Mouse (Mus musculus) heart, adult 2 months (tissue): ENCODE measurements around the gene Syngr1.

ENCODE experiments used
- CTCF ChIP-seq: fragments of 200-600 bp; IDR thresholded peaks from 2 replicates; pipeline ENCODE4 v1.8.1; 2022; ENCODE audit warnings: antibody characterized with exemption, mild to moderate bottlenecking, moderate library complexity
- EP300 ChIP-seq: fragments of 200-500 bp; IDR thresholded peaks from 2 replicates; pipeline ENCODE4 v1.6.1; 2011; ENCODE audit warnings: low read depth, low read length, control low read depth; ENCODE audit not compliant: insufficient read depth
- POLR2A ChIP-seq: fragments of 200-500 bp; IDR thresholded peaks from 2 replicates; pipeline ENCODE4 v1.6.1; 2011; ENCODE audit warnings: mild to moderate bottlenecking, low read depth, low read length, control low read depth; ENCODE audit not compliant: insufficient read depth

- TF ChIP-seq EP300 (0 out of 2 replicates have a peak, but pooled peaks have one; percentile 12), CTCF (no peak), POLR2A (no peak)
Measured at GRCm38 (mm10) chr15:80070095-80070644, 21.0 kb upstream of the Syngr1 start.
